Mouse (Mus musculus) G1E-ER4 (cell line): ENCODE results near the gene Cask. TPM values are rescaled to one million over a fixed set of nuclear protein-coding genes. Genes with fewer than 3 reads are reported as not detected.

Experiments
- GATA1 ChIP-seq: IDR thresholded peaks from one replicate; pipeline ENCODE4 v1.8.0; 2012; ENCODE audit warnings: low read length, inconsistent platforms
- polyA plus RNA-seq: library from polyadenylated mRNA; stranded (reverse); fragments of >175 nt; gene quantifications from 2 replicates; pipeline ENCODE4 v1.2.3, GENCODE M21; 2012

Gene Cask
- polyA plus RNA-seq, 1 experiment, result not detected

GRCm38 (mm10) chrX:13513864-13514263 is 337.3 kb downstream of the Cask start:
- no peak for TF ChIP-seq GATA1

- TF ChIP-seq GATA1, result no peak
These were observed 338.0 kb downstream of the Cask start for GRCm38 (mm10) chrX:13513127-13513526.

DNA sequence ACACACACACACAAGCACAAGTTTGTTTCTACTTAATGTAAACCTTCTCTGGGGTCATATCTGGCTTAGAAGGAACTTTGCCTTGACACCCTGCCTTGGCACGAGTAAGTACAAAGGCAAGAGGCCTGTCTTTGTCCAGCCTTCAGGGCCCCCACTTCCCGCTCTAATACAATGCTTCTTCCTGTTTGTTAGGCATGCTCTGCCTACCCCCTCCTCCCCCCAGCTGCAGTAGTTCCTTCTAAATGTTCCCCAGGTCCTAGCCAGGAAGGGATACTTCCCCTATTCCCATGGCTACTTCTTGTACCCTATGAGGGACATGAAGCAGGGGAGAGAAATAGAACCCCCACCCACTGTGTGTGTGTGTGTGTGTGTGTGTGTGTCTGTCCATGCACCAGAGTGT is 344.8 kb downstream of the Cask start:
- TF ChIP-seq GATA1, result no peak

GRCm38 (mm10) chrX:13504389-13504788 is 346.8 kb downstream of the Cask start:
- no peak for TF ChIP-seq GATA1

- no peak for TF ChIP-seq GATA1
These were observed 348.2 kb downstream of the Cask start for GRCm38 (mm10) chrX:13502862-13503375.

GRCm38 (mm10) chrX:13500284-13500683 is 350.9 kb downstream of the Cask start:
- TF ChIP-seq GATA1, result no peak

DNA sequence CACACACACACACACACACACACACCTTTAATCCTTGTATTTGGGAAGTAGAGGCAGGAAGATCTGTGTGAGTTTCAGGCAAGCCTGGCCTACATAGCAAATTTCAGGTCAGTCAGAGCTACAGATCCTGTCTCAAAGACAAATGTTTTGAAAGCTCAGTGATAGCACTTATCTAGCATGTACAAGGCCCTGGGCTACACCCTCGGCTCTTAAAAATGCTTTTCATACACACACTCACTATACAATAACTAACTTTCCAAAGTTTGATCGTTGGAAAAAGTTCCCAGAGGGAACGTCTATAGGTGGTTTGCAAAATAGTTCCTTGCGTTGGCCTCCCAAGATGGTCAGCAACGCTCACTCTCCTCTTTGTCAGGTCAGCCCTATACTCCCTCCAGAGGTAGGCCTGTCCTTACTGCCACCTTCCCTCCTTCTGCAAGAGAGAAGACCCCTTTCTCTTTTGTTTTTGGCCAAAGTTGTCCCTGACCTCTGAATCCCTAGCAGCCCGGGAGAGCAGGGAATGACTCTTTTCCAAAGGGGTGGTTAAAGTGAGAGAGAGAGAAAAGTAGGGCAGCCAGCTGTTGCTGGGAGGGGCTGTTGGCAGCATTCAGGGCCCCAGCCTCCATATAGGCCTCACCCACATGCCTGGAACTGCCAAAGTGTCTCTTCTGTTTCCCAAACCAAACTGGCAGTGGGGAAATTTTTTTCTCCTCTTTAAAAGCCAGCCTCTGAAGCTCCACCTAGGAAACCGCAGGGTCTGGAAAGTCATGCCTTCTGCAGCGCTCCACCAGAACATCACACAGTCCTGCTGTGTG is 356.1 kb downstream of the Cask start:
- no peak for TF ChIP-seq GATA1

GRCm38 (mm10) chrX:13492922-13493321 is 358.2 kb downstream of the Cask start:
- TF ChIP-seq GATA1, result no peak

- TF ChIP-seq GATA1, result no peak
These were observed 360.2 kb downstream of the Cask start for GRCm38 (mm10) chrX:13490941-13491340.

DNA sequence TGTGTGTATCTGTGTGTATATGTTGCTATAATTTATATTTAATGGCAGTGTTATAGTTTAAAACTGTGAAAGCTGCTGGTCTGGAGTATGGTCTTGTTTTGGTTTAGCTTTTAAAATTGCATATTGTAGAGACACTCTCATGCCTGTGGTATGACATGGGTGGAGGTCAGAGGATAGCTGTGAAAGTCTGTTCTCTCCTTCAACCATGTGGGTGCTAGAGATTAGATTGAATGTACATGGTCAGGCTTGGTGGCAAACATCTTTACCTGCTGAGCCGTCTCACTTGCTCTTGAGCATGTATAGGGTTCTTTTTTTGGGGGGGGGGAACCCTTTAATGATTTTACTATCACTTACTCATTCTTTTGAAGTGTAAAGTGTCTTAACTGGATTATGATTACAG is 361.4 kb downstream of the Cask start:
- no peak for TF ChIP-seq GATA1

DNA sequence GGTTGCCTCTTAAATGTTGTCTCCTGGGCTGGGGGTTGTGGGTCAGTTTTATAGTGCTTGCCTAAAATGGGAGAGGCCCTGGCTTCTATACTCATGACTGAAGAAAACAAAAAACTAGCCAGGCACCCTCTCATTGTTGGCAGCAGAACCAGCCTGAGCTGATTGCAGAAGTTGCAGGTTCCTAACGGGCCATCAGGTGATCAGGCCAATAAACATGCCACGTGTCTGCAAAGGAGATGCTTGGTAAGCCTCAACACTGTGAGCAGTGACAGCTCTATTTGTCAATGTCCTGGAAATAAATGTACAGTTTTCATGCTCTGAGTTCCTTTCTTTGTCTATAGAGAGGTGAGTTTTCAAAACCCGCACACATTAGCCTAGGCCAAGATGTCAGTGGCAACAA is 362.2 kb downstream of the Cask start:
- TF ChIP-seq GATA1, result no peak

- TF ChIP-seq GATA1, result no peak
These were observed 366.7 kb downstream of the Cask start for GRCm38 (mm10) chrX:13484447-13484846.

GRCm38 (mm10) chrX:13482576-13482975 is 368.6 kb downstream of the Cask start:
- TF ChIP-seq GATA1, result no peak

- no peak for TF ChIP-seq GATA1
These were observed 371.6 kb downstream of the Cask start for GRCm38 (mm10) chrX:13479570-13479969.

DNA sequence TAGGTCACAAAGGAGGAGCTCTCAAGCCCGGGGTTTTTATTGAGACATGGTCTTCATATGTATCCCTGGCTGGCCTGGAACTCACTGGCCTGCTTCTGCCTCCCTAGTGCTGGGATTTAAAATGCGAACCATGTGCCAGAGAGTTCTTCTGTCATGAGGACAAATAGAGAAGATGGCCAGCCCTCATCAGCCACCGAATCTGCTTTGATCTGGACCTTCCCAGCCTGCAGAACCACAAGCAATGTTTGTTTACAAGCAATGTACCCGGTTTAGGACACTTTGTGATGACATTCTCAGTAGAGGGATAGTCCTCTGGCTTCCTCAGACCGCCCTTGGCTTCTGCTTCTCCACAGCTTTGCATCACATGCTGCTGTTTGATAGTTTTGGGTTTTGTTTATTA is 372.9 kb downstream of the Cask start:
- TF ChIP-seq GATA1, result no peak

- no peak for TF ChIP-seq GATA1
These were observed 373.6 kb downstream of the Cask start for GRCm38 (mm10) chrX:13477596-13477995.

DNA sequence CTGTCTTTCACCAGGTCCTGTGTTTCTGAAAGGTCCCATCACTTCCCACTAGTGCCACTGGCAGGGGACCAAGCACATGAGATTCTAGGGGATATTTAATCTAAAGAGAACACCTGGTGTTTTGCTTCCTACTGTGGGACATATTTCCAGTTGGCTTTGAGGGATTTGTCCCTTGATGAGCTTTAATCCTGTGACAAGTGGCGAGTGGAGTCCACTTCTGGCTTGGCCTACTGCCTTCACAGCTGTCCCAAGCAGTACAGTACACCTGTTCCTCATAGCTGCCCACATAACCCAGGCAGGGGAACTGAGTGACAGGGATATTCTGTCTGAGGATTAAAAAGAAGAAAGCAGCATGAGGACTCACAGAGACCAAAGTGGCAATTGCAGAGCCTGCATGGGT is 375.8 kb downstream of the Cask start:
- no peak for TF ChIP-seq GATA1

DNA sequence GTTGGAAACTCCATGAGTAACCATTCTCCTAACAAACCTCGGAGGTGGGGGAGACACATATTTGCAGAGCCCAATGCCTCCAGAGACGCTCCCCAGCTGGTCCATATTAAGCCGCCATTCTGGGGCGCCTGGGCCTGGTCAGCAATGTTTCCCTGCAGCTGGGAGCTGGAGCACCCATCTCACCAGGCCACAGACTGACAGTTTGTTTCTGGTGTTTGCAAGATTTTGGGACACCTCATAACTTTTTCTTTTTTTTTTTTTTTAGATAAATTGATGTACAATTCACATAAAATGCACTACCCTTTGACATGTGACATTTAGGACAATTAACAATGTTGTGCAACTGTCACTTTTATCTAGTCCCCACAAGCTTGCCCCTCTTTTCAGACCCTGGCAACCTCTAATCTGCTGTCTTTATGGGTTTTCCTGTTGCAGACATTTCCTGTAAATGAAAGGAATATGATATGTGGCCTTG is 378.4 kb downstream of the Cask start:
- TF ChIP-seq GATA1, result no peak
